Mouse (Mus musculus) heart, postnatal 36 days (tissue): ENCODE results near the gene Trim37. TPM values are rescaled to one million over a fixed set of nuclear protein-coding genes. Genes with fewer than 3 reads are reported as not detected.

Experiments
- DNase-seq, 2 experiments: peaks; one replicate each; pipeline ENCODE4 v3.0.0; 2021 to 2022
- intact Hi-C: fragments of 180-260 bp; cut with DNase I; formaldehyde crosslinking; loops from one replicate; pipeline ENCODE4 v1.15.1; 2025
- total RNA-seq, 2 experiments: library from RNA; stranded (reverse); gene quantifications; 2 replicates each; pipeline ENCODE4 v1.2.3; 2021

The Trim37 gene
- 1 to 10 TPM; 6.8 to 8.4 TPM for total RNA-seq

- intact Hi-C loops, result loop anchor here (1.0 kb wide), 1 partner anchor 18 kb away; the partner anchor contains the start of gene Ska2
- DNase-seq, result peak; percentile 85 to 88
Observed at GRCm38 (mm10) chr11:87126824-87127816, at the start of gene Trim37. Gene Trim37 (plus strand): TSS chr11:87127077.

GRCm38 (mm10) chr11:87083712-87084111, 43.2 kb upstream of the Trim37 start:
- DNase-seq, result no peak
- intact Hi-C loops, result no loop called here

- intact Hi-C loops, result no loop called here
- no peak for DNase-seq
Observed at GRCm38 (mm10) chr11:87085461-87085860, 41.4 kb upstream of the Trim37 start.

GRCm38 (mm10) chr11:87086290-87086984, 40.4 kb upstream of the Trim37 start, which contains the start of gene Smg8:
Gene Smg8 (minus strand): TSS chr11:87086774.
- intact Hi-C loops, result no loop called here
- DNase-seq, result peak; percentile 80

GRCm38 (mm10) chr11:87087142-87087541, 39.7 kb upstream of the Trim37 start:
- DNase-seq, result no peak
- intact Hi-C loops, result no loop called here

GRCm38 (mm10) chr11:87108409-87108754, 18.5 kb upstream of the Trim37 start, which contains the start of gene Prr11:
Gene Prr11 (minus strand): TSS chr11:87108708.
- intact Hi-C loops, result no loop called here
- DNase-seq, result no peak

GRCm38 (mm10) chr11:87108755-87109518, 17.9 kb upstream of the Trim37 start, which contains the start of gene Ska2:
Gene Ska2 (plus strand): TSS chr11:87109234.
- intact Hi-C loops, result loop anchor here (1.0 kb wide), 1 partner anchor 18 kb away; the partner anchor contains the start of gene Trim37

GRCm38 (mm10) chr11:87109519-87110171, 17.2 kb upstream of the Trim37 start:
- intact Hi-C loops, result loop anchor here (1.0 kb wide), 1 partner anchor 18 kb away; the partner anchor contains the start of gene Trim37
- peak in 1 of 2 experiments; percentile 18 for DNase-seq

More at GRCm38 (mm10) chr11:87108755-87109518, 17.9 kb upstream of the Trim37 start, which contains the start of gene Ska2:
- DNase-seq, result peak; percentile 92 to 93

- DNase-seq, result no peak
- intact Hi-C loops, result no loop called here
Observed at GRCm38 (mm10) chr11:87110172-87110909, 16.5 kb upstream of the Trim37 start.

- DNase-seq, result no peak
- intact Hi-C loops, result no loop called here
Observed at GRCm38 (mm10) chr11:87121864-87122263, 5.0 kb upstream of the Trim37 start.

- intact Hi-C loops, result no loop called here
- DNase-seq, result no peak
Observed at GRCm38 (mm10) chr11:87125562-87125961, 1.3 kb upstream of the Trim37 start.

GRCm38 (mm10) chr11:87126281-87126823, 525 bp upstream of the Trim37 start:
- DNase-seq, result no peak
- intact Hi-C loops, result no loop called here

GRCm38 (mm10) chr11:87136233-87136632, 9.4 kb downstream of the Trim37 start:
- no peak for DNase-seq
- intact Hi-C loops, result no loop called here

GRCm38 (mm10) chr11:87158012-87158411, 31.1 kb downstream of the Trim37 start:
- intact Hi-C loops, result no loop called here
- no peak for DNase-seq

- intact Hi-C loops, result no loop called here
Observed at GRCm38 (mm10) chr11:87162687-87163086, 35.8 kb downstream of the Trim37 start.

GRCm38 (mm10) chr11:87163751-87164150, 36.9 kb downstream of the Trim37 start:
- intact Hi-C loops, result no loop called here
- no peak for DNase-seq

More at GRCm38 (mm10) chr11:87162687-87163086, 35.8 kb downstream of the Trim37 start:
- no peak for DNase-seq

GRCm38 (mm10) chr11:87173625-87174024, 46.7 kb downstream of the Trim37 start:
- no peak for DNase-seq
- intact Hi-C loops, result no loop called here

GRCm38 (mm10) chr11:87175031-87175430, 48.2 kb downstream of the Trim37 start:
- intact Hi-C loops, result no loop called here
- no peak for DNase-seq

GRCm38 (mm10) chr11:87212313-87212712, 85.4 kb downstream of the Trim37 start:
- DNase-seq, result no peak
- intact Hi-C loops, result no loop called here
